In the genomic region with DNA sequence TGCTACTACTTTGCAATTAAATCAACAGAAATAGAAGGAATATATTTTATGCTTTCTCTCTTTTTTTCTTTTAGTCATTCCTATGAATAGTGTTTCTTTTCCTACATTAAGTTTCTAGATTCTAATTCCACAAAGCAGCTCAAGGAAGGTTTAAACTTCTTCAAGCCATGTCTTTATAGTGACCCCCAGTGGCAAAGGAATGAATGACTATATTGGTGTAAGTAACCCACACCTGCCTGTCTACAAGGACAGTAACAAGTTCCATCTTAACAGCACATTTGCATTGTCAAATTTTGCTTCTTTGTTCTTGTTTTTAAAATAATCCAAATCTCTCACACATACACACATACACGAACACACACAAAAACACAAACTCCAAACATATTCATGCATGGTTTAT, we compare ENCODE assay signal across 10 mouse cellular contexts.
DNase-seq lines count a peak whose midpoint lies in the region; ATAC-seq and TF ChIP-seq lines count a peak whose summit lies in the region.
"Had no signal": no experiment of that assay in that cellular context is flagged by ENCODE, and none has a peak within 500 bp of the region (broad histone marks: within the 10 kb centered on the region; RNA-seq: fewer than 3 reads in every experiment).

No protein-coding gene starts in this region.

- no peak for TF ChIP-seq POLR2A in cortical plate, adult 2 months (IDR thresholded peaks at IDR 0.05; ENCODE audit: extremely low read depth, insufficient read depth, low read length)

- no peak overlapping the region for H3K27ac ChIP-seq in intestine, embryonic 14.5 days (ENCODE audit: low read depth)
- H3K27ac ChIP-seq in intestine, embryonic 16.5 days (ENCODE audit: low read length), result no peak overlapping the region
- no peak overlapping the region for H3K27ac ChIP-seq in cortical plate, adult 2 months (ENCODE audit: insufficient read depth, low read length)
- peak overlapping the region; percentile 88; the same call in 1 of the 2 replicates for H3K27ac ChIP-seq in limb, embryonic 13.5 days

- H3K4me3 ChIP-seq in intestine, embryonic 14.5 days (ENCODE audit: low read depth, low read length), result no peak overlapping the region
- no peak overlapping the region for H3K4me3 ChIP-seq in intestine, embryonic 16.5 days (ENCODE audit: low read length)
- no peak overlapping the region for H3K4me3 ChIP-seq in cortical plate, adult 2 months (ENCODE audit: insufficient read depth, low read length)
- H3K4me3 ChIP-seq in limb, embryonic 13.5 days, result no peak overlapping the region
- H3K4me3 ChIP-seq: embryonic facial prominence, embryonic 13.5 days; megakaryocyte, embryonic 14.5 days had no signal

- no peaks in the 10 kb centered on the region for H3K9me3 ChIP-seq in intestine, embryonic 14.5 days (ENCODE audit: control insufficient read depth, low read length)
- H3K9me3 ChIP-seq in intestine, embryonic 16.5 days (ENCODE audit: control insufficient read depth, low read length), result no peaks in the 10 kb centered on the region
- no peaks in the 10 kb centered on the region for H3K9me3 ChIP-seq in limb, embryonic 13.5 days
- H3K9me3 ChIP-seq: embryonic facial prominence, embryonic 13.5 days; megakaryocyte, embryonic 14.5 days had no signal

- no peaks in the 10 kb centered on the region for H3K4me1 ChIP-seq in intestine, embryonic 14.5 days (replicated peaks; ENCODE audit: control insufficient read depth, insufficient read depth, low read length)
- no peaks in the 10 kb centered on the region for H3K4me1 ChIP-seq in intestine, embryonic 16.5 days (ENCODE audit: control insufficient read depth, insufficient read depth, low read length)
- no peaks in the 10 kb centered on the region for H3K4me1 ChIP-seq in cortical plate, adult 2 months (ENCODE audit: control insufficient read depth, insufficient read depth, low read length)
- H3K4me1 ChIP-seq in limb, embryonic 13.5 days, result peaks cover 25% of the 10 kb centered on the region
- H3K4me1 ChIP-seq: megakaryocyte, embryonic 14.5 days had no signal

- no peak for DNase-seq in intestine, embryonic 14.5 days (ENCODE audit: low spot score)
- peak; percentile 81 for DNase-seq in ES-CJ7 (ENCODE audit: low read depth, low spot score)
- no peak for DNase-seq in urinary bladder, postnatal 14 days (ENCODE audit: low spot score)
- DNase-seq in urinary bladder, postnatal 36 days (ENCODE audit: low spot score in 2 of 2), result no peak
- no peak for DNase-seq in adrenal gland, adult 8-10 months

- H3K4me2 ChIP-seq in intestine, embryonic 14.5 days (ENCODE audit: low read length), result no peak overlapping the region
- no peak overlapping the region for H3K4me2 ChIP-seq in intestine, embryonic 16.5 days (ENCODE audit: low read depth, low read length)
- no peak overlapping the region for H3K4me2 ChIP-seq in limb, embryonic 13.5 days (replicated peaks)
- H3K4me2 ChIP-seq: embryonic facial prominence, embryonic 13.5 days had no signal

- ATAC-seq in intestine, embryonic 14.5 days (replicated peaks; ENCODE audit: low FRiP score, low TSS enrichment, low read depth), result peak; percentile 47
- ATAC-seq in intestine, embryonic 16.5 days, result no peak
- ATAC-seq in limb, embryonic 13.5 days (ENCODE audit: low FRiP score, low read depth), result no peak

- 0 out of 2 replicates have a peak, but pooled peaks have one; percentile 7 for TF ChIP-seq CTCF in cortical plate, adult 2 months (IDR thresholded peaks at IDR 0.05; ENCODE audit: extremely low read depth, insufficient read depth, low read length)

- H3K36me3 ChIP-seq in intestine, embryonic 14.5 days (ENCODE audit: control insufficient read depth, insufficient read depth, low read length), result no peaks in the 10 kb centered on the region
- no peaks in the 10 kb centered on the region for H3K36me3 ChIP-seq in intestine, embryonic 16.5 days (ENCODE audit: control insufficient read depth, insufficient read depth, low read length)
- H3K36me3 ChIP-seq in limb, embryonic 13.5 days, result no peaks in the 10 kb centered on the region
- H3K36me3 ChIP-seq: embryonic facial prominence, embryonic 13.5 days had no signal

- H3K27me3 ChIP-seq in intestine, embryonic 14.5 days (replicated peaks; ENCODE audit: control insufficient read depth, insufficient read depth, low read length), result no peaks in the 10 kb centered on the region
- no peaks in the 10 kb centered on the region for H3K27me3 ChIP-seq in intestine, embryonic 16.5 days (replicated peaks; ENCODE audit: control insufficient read depth, insufficient read depth, low read length)
- no peaks in the 10 kb centered on the region for H3K27me3 ChIP-seq in limb, embryonic 13.5 days
- H3K27me3 ChIP-seq: embryonic facial prominence, embryonic 13.5 days had no signal

- WGBS in intestine, embryonic 14.5 days, result 17% methylated on average over 1 of the region's 1 CpGs
- WGBS in intestine, embryonic 16.5 days, result 30% methylated on average over 1 of the region's 1 CpGs
- 13% methylated on average over 1 of the region's 1 CpGs for WGBS in limb, embryonic 13.5 days

- H3K9ac ChIP-seq in intestine, embryonic 14.5 days (ENCODE audit: low read length), result no peak overlapping the region
- H3K9ac ChIP-seq in intestine, embryonic 16.5 days (ENCODE audit: low read depth, low read length), result no peak overlapping the region
- H3K9ac ChIP-seq in limb, embryonic 13.5 days, result no peak overlapping the region
- H3K9ac ChIP-seq: embryonic facial prominence, embryonic 13.5 days had no signal
